Mouse (Mus musculus) embryonic facial prominence, embryonic 14.5 days (tissue): ENCODE results near the gene Pcgf3. TPM values are rescaled to one million over a fixed set of nuclear protein-coding genes. Genes with fewer than 3 reads are reported as not detected.

Source experiments
- ATAC-seq: fragments of 200-750 bp; cut with Nextera tagmentation; 2 replicates; pipeline ENCODE4 v1.8.0; 2017; ENCODE audit warnings: low read depth, moderate number of reproducible peaks, moderate TSS enrichment
- DNase-seq: peaks from one replicate; pipeline ENCODE4 v3.0.0-alpha.2; 2015; ENCODE audit warnings: low spot score
- H3K27ac ChIP-seq: fragments of 300-500 bp; sonication (generic); replicated peaks from 2 replicates; pipeline ENCODE4 v1.5.1; 2014; ENCODE audit warnings: low read depth, mild to moderate bottlenecking, low read length, moderate library complexity
- H3K27me3 ChIP-seq: fragments of 300-500 bp; sonication (generic); replicated peaks from 2 replicates; pipeline ENCODE4 v1.6.1; 2014; ENCODE audit warnings: low read length; ENCODE audit not compliant: control insufficient read depth, insufficient read depth
- H3K36me3 ChIP-seq: fragments of 300-500 bp; sonication (generic); 2 replicates; pipeline ENCODE4 v1.6.1; 2014; ENCODE audit warnings: low read length, mixed read lengths; ENCODE audit not compliant: control insufficient read depth, insufficient read depth
- H3K4me1 ChIP-seq: fragments of 300-500 bp; sonication (generic); 2 replicates; pipeline ENCODE4 v1.6.1; 2014; ENCODE audit warnings: antibody characterized with exemption, low read length; ENCODE audit not compliant: control insufficient read depth, insufficient read depth
- H3K4me2 ChIP-seq: fragments of 300-500 bp; sonication (generic); 2 replicates; pipeline ENCODE4 v1.6.1; 2014; ENCODE audit warnings: low read depth, mild to moderate bottlenecking, low read length, moderate library complexity, mixed read lengths
- H3K4me3 ChIP-seq: fragments of 300-500 bp; sonication (generic); 2 replicates; pipeline ENCODE4 v1.5.1; 2014; ENCODE audit warnings: low read depth, mild to moderate bottlenecking, low read length
- H3K9ac ChIP-seq: fragments of 300-500 bp; sonication (generic); 2 replicates; pipeline ENCODE4 v1.6.1; 2014; ENCODE audit warnings: low read depth, mild to moderate bottlenecking, low read length, moderate library complexity, mixed read lengths
- H3K9me3 ChIP-seq: fragments of 300-500 bp; sonication (generic); 2 replicates; pipeline ENCODE4 v1.6.1; 2016; ENCODE audit warnings: low read length; ENCODE audit not compliant: control insufficient read depth
- WGBS: fragments of 180-500 bp; shearing (Covaris S2); extraction: QIAGEN DNeasy Blood & Tissue Kit; methylation state at CpG from one replicate; pipeline ENCODE4 v1.1.7; 2014; 5-methylcytosine and 5-hydroxymethylcytosine counted together
- polyA plus RNA-seq: library from polyadenylated mRNA; unstranded; fragments of >200 nt; fragmentation: Nextera tagmentation; extraction: Ambion mirVana; gene quantifications from 2 replicates; pipeline ENCODE4 v1.2.1, GENCODE M21; 2014

Gene Pcgf3
- polyA plus RNA-seq, 1 experiment from 2014 or later, result 23.8 TPM

GRCm38 (mm10) chr5:108460461-108460860 lies 571 bp upstream of the Pcgf3 start:
- H3K27me3 ChIP-seq, result 0 out of 2 replicates have a peak, but pooled peaks cover 3% of the 10 kb centered on the region
- peak overlapping the region; percentile 99 for H3K9ac ChIP-seq
- no peak for ATAC-seq
- WGBS, result 38% methylated on average over 6 of the region's 6 CpGs
- no peak overlapping the region for H3K27ac ChIP-seq
- H3K9me3 ChIP-seq, result no peaks in the 10 kb centered on the region
- H3K4me1 ChIP-seq, result peaks cover 21% of the 10 kb centered on the region
- H3K4me3 ChIP-seq, result peak overlapping the region; percentile 70
- H3K4me2 ChIP-seq, result peak overlapping the region; percentile 100
- DNase-seq, result no peak
- 0 out of 2 replicates have a peak, but pooled peaks cover 6% of the 10 kb centered on the region for H3K36me3 ChIP-seq

GRCm38 (mm10) chr5:108462446-108462845 lies 1.4 kb downstream of the Pcgf3 start:
- H3K9me3 ChIP-seq, result no peaks in the 10 kb centered on the region
- H3K27ac ChIP-seq, result peak overlapping the region; percentile 52

GRCm38 (mm10) chr5:108465131-108465891 lies 4.3 kb downstream of the Pcgf3 start:
- WGBS, result 90% methylated on average over 6 of the region's 6 CpGs
- H3K27ac ChIP-seq, result no peak overlapping the region
- H3K4me1 ChIP-seq, result peaks cover 21% of the 10 kb centered on the region
- ATAC-seq (no peak), DNase-seq (no peak)
- 0 out of 2 replicates have a peak, but pooled peaks cover 17% of the 10 kb centered on the region for H3K36me3 ChIP-seq
- no peaks in the 10 kb centered on the region for H3K27me3 ChIP-seq
- no peaks in the 10 kb centered on the region for H3K9me3 ChIP-seq
- no peak overlapping the region for H3K9ac ChIP-seq
- no peak overlapping the region for H3K4me2 ChIP-seq
- H3K4me3 ChIP-seq, result no peak overlapping the region

More at GRCm38 (mm10) chr5:108462446-108462845, 1.4 kb downstream of the Pcgf3 start:
- Histone ChIP-seq H3K27me3 (0 out of 2 replicates have a peak, but pooled peaks cover 3% of the 10 kb centered on the region), H3K9ac (peak overlapping the region; percentile 99), H3K4me2 (peak overlapping the region; percentile 100), H3K4me1 (peaks cover 21% of the 10 kb centered on the region), H3K4me3 (peak overlapping the region; percentile 70), H3K36me3 (0 out of 2 replicates have a peak, but pooled peaks cover 17% of the 10 kb centered on the region)
- DNase-seq, result no peak
- ATAC-seq, result no peak
- 39% methylated on average over 4 of the region's 4 CpGs for WGBS

- no peak for DNase-seq
- H3K27ac ChIP-seq, result no peak overlapping the region
- H3K9me3 ChIP-seq, result no peaks in the 10 kb centered on the region
- H3K4me3 ChIP-seq, result no peak overlapping the region
- H3K4me1 ChIP-seq, result peaks cover 21% of the 10 kb centered on the region
- no peak for ATAC-seq
- H3K4me2 ChIP-seq, result no peak overlapping the region
- no peak overlapping the region for H3K9ac ChIP-seq
- 86% methylated on average over 1 of the region's 1 CpGs for WGBS
- H3K36me3 ChIP-seq, result 0 out of 2 replicates have a peak, but pooled peaks cover 17% of the 10 kb centered on the region
- H3K27me3 ChIP-seq, result no peaks in the 10 kb centered on the region
Measured at GRCm38 (mm10) chr5:108466647-108467046, 5.6 kb downstream of the Pcgf3 start.

- Histone ChIP-seq H3K27me3 (no peaks in the 10 kb centered on the region), H3K27ac (no peak overlapping the region), H3K4me3 (no peak overlapping the region), H3K36me3 (peaks cover 44% of the 10 kb centered on the region), H3K4me1 (no peaks in the 10 kb centered on the region), H3K9ac (no peak overlapping the region), H3K9me3 (no peaks in the 10 kb centered on the region), H3K4me2 (no peak overlapping the region)
- 81% methylated on average over 7 of the region's 7 CpGs for WGBS
- peak; percentile 47; the same call in 1 of the 2 replicates for ATAC-seq
- peak; percentile 13 for DNase-seq
Measured at GRCm38 (mm10) chr5:108469617-108470016, 8.6 kb downstream of the Pcgf3 start.

- H3K9ac ChIP-seq, result no peak overlapping the region
- H3K27me3 ChIP-seq, result no peaks in the 10 kb centered on the region
- no peak overlapping the region for H3K4me3 ChIP-seq
- DNase-seq (no peak), ATAC-seq (no peak)
- no peaks in the 10 kb centered on the region for H3K9me3 ChIP-seq
- H3K27ac ChIP-seq, result no peak overlapping the region
- no peaks in the 10 kb centered on the region for H3K4me1 ChIP-seq
- peaks cover 68% of the 10 kb centered on the region for H3K36me3 ChIP-seq
- H3K4me2 ChIP-seq, result no peak overlapping the region
- 83% methylated on average over 4 of the region's 4 CpGs for WGBS
Measured at GRCm38 (mm10) chr5:108473737-108474136, 12.7 kb downstream of the Pcgf3 start.

GRCm38 (mm10) chr5:108475977-108476376 lies 14.9 kb downstream of the Pcgf3 start:
- Histone ChIP-seq H3K27ac (no peak overlapping the region), H3K27me3 (no peaks in the 10 kb centered on the region), H3K4me2 (no peak overlapping the region), H3K4me1 (no peaks in the 10 kb centered on the region), H3K9me3 (no peaks in the 10 kb centered on the region), H3K4me3 (no peak overlapping the region), H3K36me3 (peaks cover 84% of the 10 kb centered on the region), H3K9ac (no peak overlapping the region)
- ATAC-seq (no peak), DNase-seq (no peak)
- WGBS, result 86% methylated on average over 3 of the region's 3 CpGs

- Histone ChIP-seq H3K9ac (no peak overlapping the region), H3K4me2 (no peak overlapping the region), H3K36me3 (peaks cover 71% of the 10 kb centered on the region), H3K4me3 (no peak overlapping the region), H3K27me3 (no peaks in the 10 kb centered on the region), H3K27ac (no peak overlapping the region), H3K4me1 (no peaks in the 10 kb centered on the region), H3K9me3 (no peaks in the 10 kb centered on the region)
- DNase-seq (no peak), ATAC-seq (no peak)
- 94% methylated on average over 6 of the region's 6 CpGs for WGBS
Measured at GRCm38 (mm10) chr5:108483006-108483405, 22.0 kb downstream of the Pcgf3 start.

GRCm38 (mm10) chr5:108485239-108485638 lies 24.2 kb downstream of the Pcgf3 start:
- H3K27me3 ChIP-seq, result no peaks in the 10 kb centered on the region
- 95% methylated on average over 2 of the region's 2 CpGs for WGBS
- H3K9ac ChIP-seq, result no peak overlapping the region
- no peak overlapping the region for H3K4me2 ChIP-seq
- no peak overlapping the region for H3K27ac ChIP-seq
- peaks cover 75% of the 10 kb centered on the region for H3K36me3 ChIP-seq
- H3K4me1 ChIP-seq, result no peaks in the 10 kb centered on the region
- ATAC-seq, result no peak
- H3K4me3 ChIP-seq, result no peak overlapping the region
- DNase-seq, result no peak
- no peaks in the 10 kb centered on the region for H3K9me3 ChIP-seq
